Mouse (Mus musculus) cerebellum, adult 11 months (tissue): ENCODE data around the gene Zranb2.
A peak's percentile ranks its signal among the peaks of the same experiment; 100 is the strongest.

ENCODE experiments used
- DNase-seq: peaks from one replicate; pipeline ENCODE4 v3.0.0; 2022

Zranb2 gene

GRCm38 (mm10) chr3:157533964-157534785 is at the start of gene Zranb2:
Gene Zranb2, plus strand, starts transcription at chr3:157534160.
- peak; percentile 92 for DNase-seq

- no peak for DNase-seq
These were observed 41.9 kb upstream of the Zranb2 start for GRCm38 (mm10) chr3:157492043-157492442.

- DNase-seq, result no peak
These were observed 31.7 kb upstream of the Zranb2 start for GRCm38 (mm10) chr3:157502216-157502615.

GRCm38 (mm10) chr3:157514116-157514796 is 19.7 kb upstream of the Zranb2 start:
- DNase-seq, result no peak

GRCm38 (mm10) chr3:157516471-157516870 is 17.5 kb upstream of the Zranb2 start:
- no peak for DNase-seq

- DNase-seq, result no peak
These were observed 16.0 kb upstream of the Zranb2 start for GRCm38 (mm10) chr3:157517992-157518391.

GRCm38 (mm10) chr3:157520433-157520832 is 13.5 kb upstream of the Zranb2 start:
- peak; percentile 51 for DNase-seq

- DNase-seq, result no peak
These were observed 10.1 kb upstream of the Zranb2 start for GRCm38 (mm10) chr3:157523834-157524233.

- DNase-seq, result no peak
These were observed 2.4 kb upstream of the Zranb2 start for GRCm38 (mm10) chr3:157531585-157531984.

GRCm38 (mm10) chr3:157534786-157535415 is 941 bp downstream of the Zranb2 start:
- DNase-seq, result no peak

- no peak for DNase-seq
These were observed 15.4 kb downstream of the Zranb2 start for GRCm38 (mm10) chr3:157549323-157549722.

- no peak for DNase-seq
These were observed 16.0 kb downstream of the Zranb2 start for GRCm38 (mm10) chr3:157549758-157550600.

GRCm38 (mm10) chr3:157565196-157565595 is 31.2 kb downstream of the Zranb2 start:
- no peak for DNase-seq

- no peak for DNase-seq
These were observed 33.0 kb downstream of the Zranb2 start, which contains the start of gene Ptger3 for GRCm38 (mm10) chr3:157566725-157567565. Gene Ptger3, plus strand, starts transcription at chr3:157566892.

GRCm38 (mm10) chr3:157567566-157568132 is 33.7 kb downstream of the Zranb2 start:
- no peak for DNase-seq

- DNase-seq, result no peak
These were observed 38.1 kb downstream of the Zranb2 start for GRCm38 (mm10) chr3:157572011-157572410.

GRCm38 (mm10) chr3:157575441-157576342 is 41.7 kb downstream of the Zranb2 start:
- no peak for DNase-seq

GRCm38 (mm10) chr3:157576343-157576722 is 42.4 kb downstream of the Zranb2 start:
- DNase-seq, result no peak

- DNase-seq, result no peak
These were observed 42.9 kb downstream of the Zranb2 start for GRCm38 (mm10) chr3:157576862-157577261.

- DNase-seq, result no peak
These were observed 44.7 kb downstream of the Zranb2 start for GRCm38 (mm10) chr3:157578469-157579170.
